Mouse (Mus musculus): ENCODE results near the gene Gprc5a.

The Gprc5a gene

DNA sequence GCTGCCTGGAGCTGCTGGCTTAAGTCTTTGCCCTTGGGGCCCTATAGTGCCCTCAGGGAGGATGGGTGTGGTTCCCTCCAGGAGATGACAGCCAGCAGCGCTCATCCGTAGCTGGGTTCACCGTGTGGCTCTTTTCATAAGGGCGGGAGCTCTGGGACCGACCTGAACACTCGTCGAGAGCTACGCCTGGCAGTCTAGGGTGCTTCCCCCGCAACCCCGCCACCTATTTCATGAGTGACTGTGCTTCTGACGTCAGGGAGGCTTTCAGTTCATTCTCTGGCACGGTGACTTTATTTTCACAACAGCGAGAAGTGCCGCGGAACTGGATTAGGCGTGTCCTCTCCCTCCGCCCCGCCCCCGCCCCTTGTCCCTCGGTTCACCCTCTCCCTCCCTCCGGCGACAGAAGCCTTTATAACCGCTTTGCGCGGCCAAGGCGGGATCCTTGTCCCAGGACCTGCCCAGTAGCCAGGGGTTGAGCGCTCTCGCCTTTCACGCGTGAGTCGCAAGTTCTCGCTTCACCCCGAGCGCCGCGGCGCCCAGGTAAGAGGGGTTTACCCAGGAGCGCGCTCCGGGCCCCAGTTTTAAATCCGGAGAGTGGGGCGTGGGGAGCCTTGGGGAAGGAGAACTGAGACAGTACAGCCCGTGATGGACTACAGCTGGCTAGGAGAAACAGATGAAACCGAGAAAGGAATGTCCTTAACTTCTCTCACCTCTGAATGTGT, at the start of gene Gprc5a:
TSS of gene Gprc5a (plus strand) at position 416 of the 722 bp plus-strand sequence.
- no peak for DNase-seq (ENCODE audit: low spot score)

DNA sequence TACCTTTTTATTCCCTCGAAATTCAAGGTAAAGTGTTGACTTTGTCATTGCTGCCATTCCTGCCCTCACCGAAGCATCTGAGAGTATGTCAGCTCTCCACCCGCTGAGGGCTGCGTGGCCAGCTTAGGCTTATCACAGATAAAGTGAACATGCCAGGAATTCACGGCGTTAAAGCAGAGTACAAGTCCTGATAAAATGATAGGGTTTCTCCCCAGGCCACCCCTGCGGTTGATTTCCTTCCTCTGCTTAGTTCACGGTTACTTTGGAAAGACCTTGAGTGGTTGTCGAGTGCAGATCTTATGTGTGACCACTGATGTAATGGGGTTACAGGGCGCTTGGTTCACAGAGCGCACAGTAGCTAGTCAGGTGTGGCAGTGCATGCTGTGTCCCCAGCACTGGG, 48.2 kb upstream of the Gprc5a start:
- no peak for DNase-seq (ENCODE audit: low spot score)

DNA sequence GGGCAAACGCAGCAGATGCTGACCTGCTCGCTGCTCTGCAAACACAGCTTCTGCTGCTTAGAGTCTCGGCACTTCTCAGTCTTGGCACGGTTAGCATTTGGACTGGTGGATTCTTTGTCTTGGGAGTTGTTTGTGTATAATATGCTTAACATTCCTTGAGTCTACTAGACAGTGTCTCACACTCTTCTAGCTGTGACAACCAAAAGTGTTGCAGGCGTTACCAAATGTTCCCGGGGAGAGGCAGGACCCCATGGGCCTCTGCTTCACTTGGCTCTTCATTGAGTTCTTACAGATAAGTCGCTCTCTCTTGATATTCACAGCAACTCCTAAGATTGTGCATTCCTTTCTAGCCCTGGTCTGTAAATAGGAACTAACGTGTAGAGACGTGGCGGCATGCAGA, 45.9 kb upstream of the Gprc5a start:
- DNase-seq (ENCODE audit: low spot score), result no peak

DNA sequence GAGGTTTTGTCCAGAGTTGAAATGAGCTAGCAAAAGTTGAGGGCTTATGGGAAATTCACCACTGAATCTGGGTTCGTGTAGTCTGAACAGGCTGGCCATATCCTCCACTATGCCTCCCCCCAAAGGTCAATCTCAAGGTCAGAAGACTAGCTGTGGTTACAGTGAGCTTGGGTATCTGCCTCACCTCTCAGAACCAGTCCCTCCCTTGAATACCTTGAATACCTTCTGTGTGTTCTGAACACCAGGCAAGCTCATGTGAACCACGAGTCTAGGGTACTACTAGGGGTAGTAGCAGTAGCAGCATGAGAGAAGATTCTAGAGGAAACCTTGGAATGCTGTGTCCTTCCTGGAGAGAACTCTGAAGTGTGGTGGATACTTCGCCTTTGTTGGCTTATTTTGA, 43.8 kb upstream of the Gprc5a start:
- DNase-seq (ENCODE audit: low spot score), result no peak

DNA sequence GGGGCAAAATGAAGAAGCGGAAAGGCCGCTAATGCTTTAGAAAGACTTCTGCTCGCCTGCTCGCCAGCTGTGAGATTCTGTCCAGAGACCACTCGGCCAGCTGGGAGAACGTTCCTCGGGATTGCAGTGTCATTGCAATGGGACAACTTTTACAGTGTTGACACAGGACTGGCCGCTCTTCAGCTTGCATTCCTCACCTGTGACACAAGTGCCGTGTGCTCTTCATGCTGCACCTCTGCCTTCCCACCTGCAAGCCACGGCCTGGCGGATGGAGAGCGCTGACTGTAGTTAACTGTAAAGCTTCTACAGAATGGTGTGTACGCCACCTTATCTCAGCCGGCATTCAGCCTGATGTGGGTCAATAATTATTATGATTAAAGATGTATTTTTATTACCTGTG, 42.1 kb upstream of the Gprc5a start:
- DNase-seq (ENCODE audit: low spot score), result no peak

DNA sequence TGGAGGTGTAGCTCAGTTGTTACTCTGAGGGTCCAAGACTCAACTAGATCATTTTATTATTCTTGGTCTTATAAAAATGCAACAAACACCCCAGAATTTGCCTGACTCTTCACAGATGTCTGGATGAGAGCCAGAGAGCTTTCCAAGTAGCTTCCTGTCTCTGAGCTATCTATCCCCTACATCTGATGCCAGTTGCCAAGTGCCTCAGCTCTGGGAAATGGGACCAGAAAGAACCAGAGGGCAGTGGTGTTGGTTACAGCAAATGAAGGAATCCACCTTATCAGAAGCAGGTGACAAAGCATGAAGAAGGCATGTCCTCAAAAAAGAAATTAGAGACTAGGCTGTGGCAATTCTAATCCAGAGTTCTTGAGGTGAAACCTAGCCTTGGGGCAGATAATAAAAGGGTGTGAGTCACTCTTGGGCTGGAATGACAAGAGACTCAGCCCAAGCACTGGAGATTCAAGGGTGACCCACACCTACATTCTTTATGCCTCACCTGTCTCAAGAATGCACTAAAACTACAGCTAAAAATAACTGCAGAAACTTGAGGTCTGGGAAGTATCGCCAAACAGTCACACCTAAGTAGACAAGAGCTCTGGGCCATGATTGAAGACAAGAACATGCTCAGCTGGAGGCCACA, 40.5 kb upstream of the Gprc5a start:
- DNase-seq (ENCODE audit: low spot score), result no peak

DNA sequence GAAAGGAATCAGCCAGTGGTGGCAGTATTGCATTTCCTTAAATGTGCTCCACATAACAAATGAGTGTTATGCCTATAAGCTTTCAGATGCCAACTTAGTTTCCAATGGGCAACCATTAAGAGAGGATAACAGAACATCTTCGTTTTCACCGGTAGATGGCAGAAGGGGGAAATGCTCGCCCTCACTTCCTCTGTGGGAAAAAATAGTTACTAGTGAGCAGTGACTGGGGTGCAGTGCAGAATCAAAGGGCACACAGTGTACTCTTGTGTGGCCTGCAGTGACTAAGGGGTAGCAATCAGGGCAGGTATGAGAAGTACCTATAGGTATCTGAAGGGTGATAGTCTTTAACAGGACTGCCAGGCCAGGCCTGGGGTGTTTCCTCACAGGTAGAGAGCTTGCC, 39.2 kb upstream of the Gprc5a start:
- no peak for DNase-seq (ENCODE audit: low spot score)

DNA sequence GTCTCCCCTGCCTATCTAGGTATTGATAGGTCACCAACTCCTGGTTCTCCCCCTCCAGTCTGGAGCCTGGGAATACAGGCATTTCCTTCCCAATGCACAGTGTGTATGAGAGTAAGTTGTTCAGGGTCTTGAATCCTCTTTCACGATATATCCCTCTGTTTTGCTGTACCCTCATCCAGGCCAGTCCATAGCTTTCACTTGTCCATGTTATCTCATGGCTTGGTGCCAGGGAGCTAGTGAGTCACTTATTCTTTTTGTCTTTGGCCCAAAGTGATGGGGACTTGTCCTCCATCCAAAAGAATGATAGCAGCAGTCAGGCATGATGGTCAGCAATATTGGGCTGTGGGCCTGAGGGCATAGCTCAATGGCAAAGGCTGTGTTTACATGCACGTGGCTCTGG, 38.7 kb upstream of the Gprc5a start:
- no peak for DNase-seq (ENCODE audit: low spot score)

DNA sequence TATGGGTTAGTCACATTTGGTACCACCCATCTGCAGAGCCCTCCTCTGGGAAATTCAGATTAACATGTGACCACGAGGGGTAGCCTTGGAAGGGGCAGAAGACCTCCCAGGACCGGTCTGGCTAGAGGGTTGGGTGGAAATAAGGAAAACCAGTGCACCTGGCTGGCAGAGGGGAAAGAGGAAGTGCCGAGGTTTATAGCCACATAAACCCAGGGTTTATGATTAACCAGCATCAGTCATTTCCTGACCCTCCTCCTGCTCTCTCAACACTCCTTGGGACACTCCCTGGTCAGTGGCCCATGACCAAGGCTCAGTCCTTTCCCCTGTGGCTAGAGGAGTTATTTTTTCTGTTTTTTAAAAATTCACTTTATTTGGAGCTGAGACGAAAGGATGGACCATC, 36.2 kb upstream of the Gprc5a start:
- DNase-seq (ENCODE audit: low spot score), result no peak

DNA sequence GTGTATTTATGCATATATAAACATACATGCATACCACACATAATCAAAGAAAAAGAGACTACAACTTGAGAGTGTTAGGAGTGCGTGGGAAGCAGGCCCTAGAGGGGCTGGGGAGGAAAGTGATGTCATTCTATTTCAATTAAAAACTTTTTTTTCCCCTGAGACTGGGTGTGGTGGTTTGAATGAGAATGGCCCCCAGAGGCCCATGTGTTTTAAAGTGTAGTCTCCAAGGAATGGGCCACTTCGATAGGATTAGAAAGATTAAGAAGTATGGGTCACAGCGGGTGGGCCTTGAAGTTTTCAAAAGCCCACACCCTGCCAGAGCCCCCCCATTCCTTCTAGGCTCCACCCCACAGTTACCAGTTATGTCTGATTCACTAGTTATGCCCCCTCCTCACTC, 26.8 kb upstream of the Gprc5a start:
- DNase-seq (ENCODE audit: low spot score), result no peak

DNA sequence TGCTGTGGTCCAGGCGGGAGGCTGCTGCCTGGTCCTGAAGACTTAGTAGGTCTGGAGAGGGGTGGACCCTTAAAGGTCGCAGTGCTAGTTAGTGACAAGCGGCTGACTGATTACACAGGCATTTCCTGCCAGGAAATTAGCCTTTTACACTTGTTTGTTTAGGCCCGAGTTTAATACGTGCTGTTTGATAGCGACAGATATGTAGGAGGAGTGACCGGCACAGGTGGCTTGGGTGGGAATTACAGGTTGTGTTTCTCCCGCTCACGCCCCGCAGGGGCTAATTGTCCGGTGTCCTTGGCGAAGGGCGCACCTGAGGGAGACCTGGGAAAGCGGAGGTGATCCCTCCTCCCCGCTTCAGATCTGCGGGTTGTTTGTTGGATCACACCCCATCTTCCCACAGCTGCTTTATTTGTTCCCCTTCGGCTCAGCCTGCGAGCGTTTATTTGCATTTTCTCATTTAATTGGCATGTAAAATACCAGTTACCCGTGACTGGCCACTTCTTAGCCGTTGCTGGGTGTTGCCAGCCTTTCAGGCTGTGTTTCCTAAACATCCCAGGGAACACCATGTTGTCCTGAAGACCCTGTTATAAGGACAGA, 25.1 kb upstream of the Gprc5a start:
- no peak for DNase-seq (ENCODE audit: low spot score)

DNA sequence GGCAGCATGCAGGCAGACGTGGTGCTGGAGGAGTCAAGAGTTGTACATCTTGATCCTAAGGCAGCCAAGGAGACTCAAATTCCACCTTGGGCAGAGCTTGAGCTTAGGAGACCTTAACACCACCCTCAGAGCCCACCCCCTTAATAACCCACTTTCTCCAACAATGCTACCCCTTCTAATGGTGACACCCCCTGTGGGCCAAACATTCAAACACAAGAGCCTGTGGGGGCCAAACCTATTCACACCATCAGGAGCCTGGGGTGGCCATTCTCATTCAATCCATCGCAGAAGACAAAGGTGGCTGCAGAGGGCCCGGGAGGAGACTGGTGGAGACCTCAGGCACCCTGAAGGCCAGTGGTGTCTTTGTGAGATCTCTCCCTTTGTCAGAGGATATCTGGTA, 23.5 kb upstream of the Gprc5a start:
- DNase-seq (ENCODE audit: low spot score), result no peak

DNA sequence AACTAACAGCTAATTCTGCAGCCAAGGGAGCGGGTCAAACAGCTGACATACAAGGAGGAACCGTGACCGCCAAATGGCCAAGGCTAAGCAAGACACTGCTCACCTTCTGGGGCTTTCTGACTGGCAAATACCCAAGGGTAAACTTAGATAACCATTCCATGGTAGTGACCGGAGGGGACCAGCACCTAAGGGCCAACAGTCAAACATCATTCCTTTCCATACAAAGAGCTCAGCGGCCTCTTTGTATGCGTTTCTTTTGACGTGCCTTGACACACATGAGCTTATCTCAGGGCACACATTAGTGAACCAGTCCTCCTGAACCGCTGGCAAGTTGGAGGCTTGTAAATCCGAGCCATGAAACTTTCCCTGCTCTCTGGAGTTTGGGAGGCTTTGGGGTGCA, 18.2 kb upstream of the Gprc5a start:
- no peak for DNase-seq (ENCODE audit: low spot score)

DNA sequence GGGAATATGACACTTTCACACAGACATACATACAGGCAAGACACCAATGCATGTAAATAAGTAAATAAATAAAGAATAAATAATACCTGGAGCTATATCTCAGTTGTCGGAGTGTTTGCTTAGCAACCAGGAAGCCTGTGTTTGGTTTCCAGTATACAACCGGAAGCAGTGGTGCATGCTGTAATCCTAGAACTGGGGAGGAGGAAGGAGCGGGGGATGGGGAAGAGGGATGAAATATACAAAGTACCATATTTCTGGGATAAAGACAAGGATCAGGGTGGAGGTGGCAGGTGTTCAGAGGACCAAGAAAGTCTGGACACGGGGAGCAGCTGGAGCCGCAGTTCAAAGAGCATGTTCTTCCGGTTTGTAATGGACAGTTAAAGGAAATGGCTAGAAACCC, 16.9 kb upstream of the Gprc5a start:
- no peak for DNase-seq (ENCODE audit: low spot score)

DNA sequence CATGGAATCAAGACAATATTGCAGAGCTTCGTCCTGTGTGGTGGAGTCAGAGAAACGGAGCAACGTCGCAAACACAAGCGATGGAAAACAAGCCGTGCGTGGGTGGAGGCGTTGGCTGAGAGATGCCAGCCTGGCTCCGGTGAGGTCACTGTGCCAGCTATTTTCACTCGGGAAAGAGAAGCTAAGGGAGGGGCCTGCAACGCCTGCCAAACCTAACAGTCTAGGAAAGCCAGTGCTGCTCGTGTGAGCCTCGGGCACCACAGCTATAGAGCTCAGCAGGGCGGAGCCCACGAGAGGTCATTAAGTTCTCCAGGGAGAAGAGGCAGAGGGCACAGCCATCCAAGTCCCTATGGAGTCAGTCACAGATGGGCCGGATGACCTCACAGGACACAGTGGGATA, 16.5 kb upstream of the Gprc5a start:
- DNase-seq (ENCODE audit: low spot score), result no peak

DNA sequence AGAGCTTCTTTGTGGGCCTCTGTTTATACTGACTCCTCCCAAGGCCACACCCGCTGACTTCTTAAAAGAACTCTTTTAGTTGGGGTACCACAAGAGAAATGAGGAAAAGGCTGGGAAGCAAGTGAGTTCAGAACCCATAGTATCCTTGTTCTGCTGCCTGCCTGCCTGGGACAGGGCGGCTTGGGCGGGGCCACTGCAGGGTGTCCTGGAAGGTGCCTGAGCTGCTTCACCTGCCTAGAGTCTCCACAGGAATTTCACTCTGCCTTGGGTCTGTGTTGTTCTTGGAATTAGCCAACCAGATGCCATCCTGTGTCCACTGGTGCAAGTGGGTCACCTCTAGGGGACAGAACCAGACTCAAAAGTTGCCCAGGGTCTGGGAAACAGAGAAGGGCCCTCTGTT, 11.7 kb upstream of the Gprc5a start:
- DNase-seq (ENCODE audit: low spot score), result no peak

DNA sequence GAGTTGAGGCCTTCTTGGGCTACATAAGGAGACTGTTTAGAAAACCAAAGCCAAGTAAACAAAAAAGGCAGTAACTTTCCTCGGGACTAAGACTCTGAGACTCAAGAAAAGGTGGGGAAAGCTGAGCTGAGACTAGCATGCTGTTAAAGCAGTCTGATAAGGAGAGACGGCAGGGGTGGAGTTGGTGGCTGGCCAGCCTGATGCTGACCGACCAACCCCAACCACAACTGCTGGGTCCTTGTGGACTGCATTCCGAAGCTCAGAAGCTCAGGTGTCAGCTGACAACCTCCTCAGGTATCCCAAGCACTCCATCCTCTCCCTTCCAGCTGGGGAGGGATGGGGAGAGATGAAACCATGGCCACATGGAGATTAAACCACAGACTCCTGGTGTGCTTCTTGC, 9.6 kb upstream of the Gprc5a start:
- DNase-seq (ENCODE audit: low spot score), result no peak

DNA sequence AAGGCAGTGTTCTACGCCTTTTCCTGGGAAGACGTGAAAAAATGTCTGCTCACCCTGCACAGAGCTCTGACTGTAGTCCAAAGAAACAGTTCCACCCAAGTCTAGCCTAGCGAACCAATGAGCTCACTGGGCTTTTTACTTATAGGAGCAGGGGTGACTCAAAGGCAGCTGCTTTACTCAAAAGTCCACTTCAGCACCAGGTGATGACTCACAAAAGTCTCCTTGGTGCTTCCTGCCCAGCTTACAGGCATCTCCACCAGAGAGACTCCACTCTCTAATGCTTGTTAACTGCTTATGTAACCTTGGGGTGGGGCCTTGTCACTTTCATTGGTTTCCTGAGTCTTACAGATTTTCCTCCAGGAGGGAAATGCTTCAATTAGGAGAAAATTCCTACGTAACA, 4.7 kb upstream of the Gprc5a start:
- no peak for DNase-seq (ENCODE audit: low spot score)

DNA sequence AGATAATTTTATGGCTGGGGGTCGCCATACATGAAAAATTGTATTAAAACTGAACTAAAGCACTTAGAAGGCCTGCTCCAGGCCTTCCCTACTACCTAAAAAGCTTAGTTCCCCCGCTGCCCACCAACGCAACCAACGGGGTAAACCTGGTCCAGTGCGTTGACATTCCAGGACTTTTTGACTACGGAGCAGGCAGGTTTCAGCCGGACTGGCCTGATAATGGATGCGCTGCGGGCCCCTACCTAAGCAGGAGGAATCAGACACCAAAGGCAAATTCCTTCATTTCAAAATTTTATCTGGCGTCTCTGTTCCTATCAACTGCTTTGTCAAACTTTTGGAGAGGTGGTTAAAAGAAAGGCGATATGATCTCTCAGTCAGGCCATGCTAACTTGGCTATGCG, 830 bp upstream of the Gprc5a start:
- DNase-seq (ENCODE audit: low spot score), result no peak

DNA sequence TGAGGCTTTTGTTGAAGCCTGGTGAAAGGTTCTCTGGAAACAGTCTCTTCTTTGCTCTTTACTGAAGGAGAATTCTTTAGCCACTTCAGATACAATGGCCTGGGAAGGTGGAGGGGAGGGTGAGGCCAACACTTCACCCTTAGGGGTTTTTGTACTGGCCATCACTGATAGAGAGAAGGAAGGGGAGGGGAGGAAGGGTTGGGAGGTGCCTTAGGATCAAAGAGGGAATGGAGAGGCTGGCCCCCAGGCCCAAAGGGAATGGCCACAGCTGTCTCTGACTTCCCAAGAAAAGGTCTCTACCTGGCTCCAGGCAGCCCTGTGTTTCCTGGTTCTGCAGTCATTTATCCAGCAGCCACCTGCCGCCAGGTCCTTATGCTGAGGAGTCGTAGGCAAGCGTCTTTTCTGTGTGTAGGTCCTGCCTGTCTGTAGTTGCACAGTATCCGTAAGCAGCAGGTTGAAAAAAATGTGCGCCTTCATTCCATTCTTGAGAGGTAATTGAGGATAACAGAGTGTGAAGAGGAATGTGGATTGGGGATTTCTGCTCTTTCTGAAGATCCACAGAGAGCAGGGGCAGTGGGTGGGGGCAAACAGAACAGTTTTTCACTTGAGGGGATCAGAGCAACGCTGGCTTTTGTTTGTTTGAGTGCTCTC, 1.5 kb downstream of the Gprc5a start:
- DNase-seq (ENCODE audit: low spot score), result no peak

DNA sequence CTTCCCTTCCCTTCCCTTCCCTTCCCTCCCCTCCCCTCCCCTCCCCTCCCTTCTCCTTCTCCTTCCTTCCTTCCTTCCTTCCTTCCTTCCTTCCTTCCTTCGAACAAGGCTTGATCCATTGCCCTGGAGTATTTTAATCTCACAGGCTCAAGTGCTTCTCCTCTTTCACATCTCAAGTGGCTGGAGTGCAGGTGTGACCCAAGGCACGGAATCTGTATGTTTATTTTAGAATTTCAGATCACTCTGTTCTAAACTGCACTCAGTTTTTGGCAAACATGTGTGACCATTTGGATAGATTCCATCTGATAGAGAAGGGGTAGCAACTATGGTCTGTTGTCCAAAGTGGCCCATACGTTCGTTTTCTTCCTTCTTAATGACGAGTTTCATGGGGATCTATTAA, 2.8 kb downstream of the Gprc5a start:
- DNase-seq (ENCODE audit: low spot score), result no peak

DNA sequence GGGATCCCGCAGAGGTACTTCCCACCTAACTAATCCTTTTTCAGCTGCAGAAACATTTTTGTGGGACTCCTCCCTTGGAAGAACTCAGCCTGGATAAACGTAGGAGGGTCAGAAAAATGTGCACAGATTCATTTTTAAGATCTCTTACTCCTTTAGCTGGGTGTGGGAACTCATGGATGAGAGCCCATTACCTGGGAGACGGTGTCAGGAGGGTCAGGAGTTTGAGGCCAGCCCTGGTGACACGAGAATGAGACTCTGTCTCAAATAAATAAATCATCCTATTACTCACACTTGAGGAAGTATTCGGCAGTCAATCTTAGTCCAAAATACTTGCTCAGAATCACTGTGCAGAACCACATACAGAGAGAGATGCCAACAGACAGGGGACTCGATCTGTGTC, 4.4 kb downstream of the Gprc5a start:
- no peak for DNase-seq (ENCODE audit: low spot score)

DNA sequence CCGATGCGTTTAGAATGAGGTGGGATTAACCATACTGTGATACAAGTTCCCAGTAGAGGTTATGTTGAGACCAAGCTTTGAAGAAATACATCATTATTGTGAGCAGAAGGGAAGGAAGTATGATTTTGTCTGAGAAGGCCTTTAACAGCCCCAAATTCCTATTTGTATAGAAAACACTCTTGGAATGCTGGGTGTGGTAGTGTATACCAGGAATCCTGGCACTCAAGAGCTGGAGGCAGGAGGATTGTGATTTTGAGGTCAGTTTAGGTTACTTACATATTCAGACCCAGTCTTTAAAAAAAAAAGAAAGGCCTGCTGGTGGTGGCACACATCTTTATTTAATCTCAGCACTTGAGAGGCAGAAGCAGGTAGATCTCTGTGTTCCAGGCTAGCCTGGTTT, 4.9 kb downstream of the Gprc5a start:
- no peak for DNase-seq (ENCODE audit: low spot score)

Measured in left cerebral cortex, adult 11 months (tissue).